Mouse (Mus musculus): ENCODE data around the gene Fuca2. TPM values are rescaled to one million over a fixed set of nuclear protein-coding genes. Genes with fewer than 3 reads are reported as not detected.

Gene Fuca2
- polyA plus RNA-seq, 1 experiment from 2014 or later = 64.0 TPM

Other genes starting within 250 kb of the Fuca2 start
- gene Phactr2, start 25.1 kb upstream of the Fuca2 start, polyA plus RNA-seq (2015; fragmentation: Nextera tagmentation; extraction: Ambion mirVana) = 25.5 and 29.3 TPM in 2 replicates
- 3.5 and 3.9 TPM in 2 replicates for gene Adat2, start 53.4 kb downstream of the Fuca2 start, polyA plus RNA-seq (2015; fragmentation: Nextera tagmentation; extraction: Ambion mirVana)
- 27.8 and 28.5 TPM in 2 replicates for gene Pex3, start 53.6 kb downstream of the Fuca2 start, polyA plus RNA-seq (2015; fragmentation: Nextera tagmentation; extraction: Ambion mirVana)

All from limb, embryonic 15.5 days (tissue).